Mouse (Mus musculus): Measurements from ENCODE around the gene Ncoa1. TPM values are rescaled to one million over a fixed set of nuclear protein-coding genes. Genes with fewer than 3 reads are reported as not detected.

Ncoa1 gene
- polyA plus RNA-seq, 1 experiment = 21.9 TPM

GRCm38 (mm10) chr12:4208405-4209133 is 268.4 kb downstream of the Ncoa1 start:
- peaks cover 20% of the 10 kb centered on the region for H3K36me3 ChIP-seq (ENCODE audit: control insufficient read depth, insufficient read depth, low read length, poor library complexity, severe bottlenecking)
- TF ChIP-seq EP300 (IDR thresholded peaks at IDR 0.05; ENCODE audit: insufficient read depth, low read depth, low read length) = no peak
- TF ChIP-seq CTCF (IDR thresholded peaks at IDR 0.05; ENCODE audit: low read depth, low read length) = peak; percentile 9
- no peak for TF ChIP-seq POLR2A (IDR thresholded peaks at IDR 0.05; ENCODE audit: insufficient read depth, low read length)

DNA sequence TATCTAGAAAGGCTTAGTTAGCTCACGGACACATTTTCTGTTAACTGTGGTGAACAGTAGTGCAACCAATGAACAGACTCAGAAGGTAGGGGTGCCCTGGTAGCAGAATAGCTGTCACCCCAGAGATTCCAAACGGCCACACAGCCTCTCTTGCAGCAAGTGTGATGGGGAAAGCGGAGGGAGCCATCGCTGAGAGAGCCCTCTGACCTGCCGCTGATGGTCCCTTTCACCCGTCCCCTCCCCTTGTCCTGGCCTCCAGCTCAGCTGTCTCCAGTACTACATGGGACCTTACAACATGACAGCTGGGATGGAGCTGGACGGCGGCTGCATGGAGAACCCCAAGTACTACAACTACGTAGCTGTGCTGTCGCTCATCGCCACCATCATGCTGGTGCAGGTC is 270.9 kb downstream of the Ncoa1 start:
- H3K27me3 ChIP-seq (ENCODE audit: control insufficient read depth, insufficient read depth, low read length, poor library complexity, severe bottlenecking) = no peaks in the 10 kb centered on the region
- H3K27ac ChIP-seq (ENCODE audit: insufficient read depth, low read length) = no peak overlapping the region
- H3K4me3 ChIP-seq (ENCODE audit: low read depth, low read length) = no peak overlapping the region
- peaks cover 6% of the 10 kb centered on the region; the same call in 1 of the 2 replicates for H3K9me3 ChIP-seq (replicated peaks; ENCODE audit: control insufficient read depth, insufficient read depth, low read length, poor library complexity, severe bottlenecking)
- no peak overlapping the region for H3K9ac ChIP-seq (ENCODE audit: low read depth, poor library complexity, severe bottlenecking)
- peaks cover 1% of the 10 kb centered on the region for H3K4me1 ChIP-seq (ENCODE audit: control insufficient read depth, insufficient read depth, low read length)
- H3K36me3 ChIP-seq (ENCODE audit: control insufficient read depth, insufficient read depth, low read length, poor library complexity, severe bottlenecking) = peaks cover 11% of the 10 kb centered on the region
- no peak for TF ChIP-seq POLR2A (IDR thresholded peaks at IDR 0.05; ENCODE audit: insufficient read depth, low read length)

More at GRCm38 (mm10) chr12:4208405-4209133, 268.4 kb downstream of the Ncoa1 start:
- Histone ChIP-seq H3K9ac (ENCODE audit: low read depth, poor library complexity, severe bottlenecking) (no peak overlapping the region), H3K9me3 (replicated peaks; ENCODE audit: control insufficient read depth, insufficient read depth, low read length, poor library complexity, severe bottlenecking) (peaks cover 22% of the 10 kb centered on the region), H3K4me3 (ENCODE audit: low read depth, low read length) (no peak overlapping the region), H3K4me1 (ENCODE audit: control insufficient read depth, insufficient read depth, low read length) (no peaks in the 10 kb centered on the region), H3K27me3 (ENCODE audit: control insufficient read depth, insufficient read depth, low read length, poor library complexity, severe bottlenecking) (no peaks in the 10 kb centered on the region), H3K27ac (ENCODE audit: insufficient read depth, low read length) (no peak overlapping the region)

DNA sequence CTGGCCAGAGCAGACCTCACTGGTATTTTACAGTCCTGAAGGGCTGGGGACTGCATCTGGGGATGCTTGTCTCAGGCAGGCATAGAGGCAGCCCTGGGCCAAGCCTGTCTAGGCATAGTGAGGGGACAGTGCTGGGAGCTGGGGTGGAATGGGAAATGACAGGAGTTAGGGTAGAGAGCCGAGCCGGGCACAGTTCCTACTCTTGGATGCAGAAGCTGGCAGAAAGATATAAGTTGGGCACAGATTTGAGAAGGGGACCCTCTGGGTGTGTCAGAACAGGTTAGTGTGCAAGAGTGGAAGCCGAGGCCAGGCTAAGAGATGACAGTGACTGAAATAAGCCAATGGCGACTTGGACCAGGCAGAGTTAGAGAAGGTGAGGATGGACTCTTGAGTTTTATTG is 274.8 kb downstream of the Ncoa1 start:
- Histone ChIP-seq H3K36me3 (ENCODE audit: control insufficient read depth, insufficient read depth, low read length, poor library complexity, severe bottlenecking) (no peaks in the 10 kb centered on the region), H3K27me3 (ENCODE audit: control insufficient read depth, insufficient read depth, low read length, poor library complexity, severe bottlenecking) (no peaks in the 10 kb centered on the region)
- no peak for TF ChIP-seq EP300 (IDR thresholded peaks at IDR 0.05; ENCODE audit: insufficient read depth, low read depth, low read length)
- no peak for TF ChIP-seq CTCF (IDR thresholded peaks at IDR 0.05; ENCODE audit: low read depth, low read length)
- no peak for TF ChIP-seq POLR2A (IDR thresholded peaks at IDR 0.05; ENCODE audit: insufficient read depth, low read length)

DNA sequence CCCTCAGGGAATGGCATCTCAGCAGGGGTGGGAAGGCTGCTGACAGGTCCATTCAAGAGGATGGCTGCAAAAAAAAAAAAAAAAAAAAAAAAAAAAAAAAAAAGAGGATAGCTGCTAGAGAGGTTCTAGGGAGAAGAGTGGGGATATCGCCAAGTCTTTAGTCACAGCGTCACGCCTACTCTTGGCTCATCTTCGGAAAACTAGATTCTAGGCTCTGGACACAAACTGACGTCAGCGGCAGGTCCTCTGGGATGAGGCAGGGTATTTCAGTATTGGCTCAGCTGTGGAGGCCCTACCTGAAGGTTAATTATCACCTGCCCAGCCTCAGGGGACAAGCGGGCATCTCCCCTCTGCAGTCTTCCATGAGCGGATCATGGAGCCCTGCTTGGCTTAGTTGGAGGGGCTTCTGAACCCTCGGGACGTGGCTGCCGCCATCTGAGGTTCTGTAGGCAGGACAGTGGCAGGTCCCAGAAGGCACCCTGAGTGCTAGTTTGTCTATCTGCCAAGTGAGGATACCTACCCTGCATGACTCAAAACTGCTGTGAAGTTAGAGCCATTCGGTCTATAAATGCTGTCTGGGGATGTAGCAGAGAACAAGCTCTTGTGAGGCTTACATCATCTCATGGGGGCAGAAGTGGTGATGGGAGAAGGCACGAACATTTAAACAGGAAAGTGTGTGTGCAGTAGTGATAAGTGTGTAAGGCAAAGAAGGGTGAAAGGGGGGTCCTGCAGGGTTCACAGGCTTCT is 275.4 kb downstream of the Ncoa1 start:
- no peak for TF ChIP-seq CTCF (IDR thresholded peaks at IDR 0.05; ENCODE audit: low read depth, low read length)
- no peak for TF ChIP-seq POLR2A (IDR thresholded peaks at IDR 0.05; ENCODE audit: insufficient read depth, low read length)
- no peak for TF ChIP-seq EP300 (IDR thresholded peaks at IDR 0.05; ENCODE audit: insufficient read depth, low read depth, low read length)
- Histone ChIP-seq H3K27ac (ENCODE audit: insufficient read depth, low read length) (no peak overlapping the region), H3K9me3 (replicated peaks; ENCODE audit: control insufficient read depth, insufficient read depth, low read length, poor library complexity, severe bottlenecking) (no peaks in the 10 kb centered on the region), H3K27me3 (ENCODE audit: control insufficient read depth, insufficient read depth, low read length, poor library complexity, severe bottlenecking) (no peaks in the 10 kb centered on the region), H3K9ac (ENCODE audit: low read depth, poor library complexity, severe bottlenecking) (no peak overlapping the region), H3K4me1 (ENCODE audit: control insufficient read depth, insufficient read depth, low read length) (peaks cover 2% of the 10 kb centered on the region), H3K36me3 (ENCODE audit: control insufficient read depth, insufficient read depth, low read length, poor library complexity, severe bottlenecking) (no peaks in the 10 kb centered on the region), H3K4me3 (ENCODE audit: low read depth, low read length) (no peak overlapping the region)

More for the DNA sequence above, 274.8 kb downstream of the Ncoa1 start:
- Histone ChIP-seq H3K4me1 (ENCODE audit: control insufficient read depth, insufficient read depth, low read length) (peaks cover 2% of the 10 kb centered on the region), H3K4me3 (ENCODE audit: low read depth, low read length) (no peak overlapping the region), H3K9ac (ENCODE audit: low read depth, poor library complexity, severe bottlenecking) (no peak overlapping the region), H3K27ac (ENCODE audit: insufficient read depth, low read length) (no peak overlapping the region), H3K9me3 (replicated peaks; ENCODE audit: control insufficient read depth, insufficient read depth, low read length, poor library complexity, severe bottlenecking) (no peaks in the 10 kb centered on the region)

DNA sequence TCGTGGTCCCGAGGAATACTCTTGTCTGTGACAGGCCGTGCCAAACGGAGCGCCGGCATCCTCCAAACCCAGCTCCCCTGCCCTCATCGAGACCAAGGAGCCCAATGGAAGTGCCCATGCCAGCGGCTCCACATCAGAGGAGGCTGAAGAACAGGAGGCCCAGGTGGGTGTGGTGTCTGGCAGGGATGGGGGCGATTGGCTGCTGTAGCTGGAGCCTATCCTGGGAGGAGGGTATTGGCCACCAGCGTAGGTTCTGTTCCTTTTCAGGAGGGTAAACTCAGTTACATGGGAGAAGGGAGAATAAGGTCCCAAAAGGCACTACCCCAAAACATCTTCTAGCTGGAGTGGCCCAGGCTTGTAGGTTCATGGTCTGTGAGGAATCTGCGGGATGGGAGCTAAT is 277.7 kb downstream of the Ncoa1 start:
- Histone ChIP-seq H3K36me3 (ENCODE audit: control insufficient read depth, insufficient read depth, low read length, poor library complexity, severe bottlenecking) (no peaks in the 10 kb centered on the region), H3K4me3 (ENCODE audit: low read depth, low read length) (no peak overlapping the region), H3K27ac (ENCODE audit: insufficient read depth, low read length) (no peak overlapping the region), H3K27me3 (ENCODE audit: control insufficient read depth, insufficient read depth, low read length, poor library complexity, severe bottlenecking) (no peaks in the 10 kb centered on the region), H3K9me3 (replicated peaks; ENCODE audit: control insufficient read depth, insufficient read depth, low read length, poor library complexity, severe bottlenecking) (no peaks in the 10 kb centered on the region), H3K9ac (ENCODE audit: low read depth, poor library complexity, severe bottlenecking) (no peak overlapping the region), H3K4me1 (ENCODE audit: control insufficient read depth, insufficient read depth, low read length) (peaks cover 4% of the 10 kb centered on the region)
- TF ChIP-seq CTCF (IDR thresholded peaks at IDR 0.05; ENCODE audit: low read depth, low read length) (no peak), POLR2A (IDR thresholded peaks at IDR 0.05; ENCODE audit: insufficient read depth, low read length) (no peak), EP300 (IDR thresholded peaks at IDR 0.05; ENCODE audit: insufficient read depth, low read depth, low read length) (no peak)

DNA sequence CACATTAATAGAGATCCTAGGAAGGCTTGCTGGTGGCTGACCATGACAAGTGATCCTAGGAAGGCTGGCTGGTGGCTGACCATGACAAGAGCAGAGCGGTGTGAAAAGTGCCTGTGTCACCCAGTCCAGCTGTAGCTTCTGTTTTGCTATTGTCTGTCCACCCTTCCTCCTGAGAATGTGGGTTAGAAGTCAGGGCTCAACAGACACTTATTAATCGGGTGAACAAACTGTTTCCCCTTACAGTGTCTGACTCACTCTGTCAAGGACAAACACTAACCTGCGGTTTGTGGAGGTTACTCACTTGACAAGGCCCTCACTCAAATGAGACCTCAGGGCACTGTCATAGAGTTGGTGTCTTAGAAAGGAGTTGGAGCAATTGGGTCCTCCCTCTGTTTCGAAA is 278.3 kb downstream of the Ncoa1 start:
- no peak overlapping the region for H3K9ac ChIP-seq (ENCODE audit: low read depth, poor library complexity, severe bottlenecking)
- peaks cover 4% of the 10 kb centered on the region for H3K4me1 ChIP-seq (ENCODE audit: control insufficient read depth, insufficient read depth, low read length)
- no peaks in the 10 kb centered on the region for H3K36me3 ChIP-seq (ENCODE audit: control insufficient read depth, insufficient read depth, low read length, poor library complexity, severe bottlenecking)
- H3K27ac ChIP-seq (ENCODE audit: insufficient read depth, low read length) = no peak overlapping the region
- H3K27me3 ChIP-seq (ENCODE audit: control insufficient read depth, insufficient read depth, low read length, poor library complexity, severe bottlenecking) = no peaks in the 10 kb centered on the region
- no peaks in the 10 kb centered on the region for H3K9me3 ChIP-seq (replicated peaks; ENCODE audit: control insufficient read depth, insufficient read depth, low read length, poor library complexity, severe bottlenecking)
- TF ChIP-seq POLR2A (IDR thresholded peaks at IDR 0.05; ENCODE audit: insufficient read depth, low read length) = no peak
- no peak for TF ChIP-seq CTCF (IDR thresholded peaks at IDR 0.05; ENCODE audit: low read depth, low read length)
- no peak for TF ChIP-seq EP300 (IDR thresholded peaks at IDR 0.05; ENCODE audit: insufficient read depth, low read depth, low read length)
- H3K4me3 ChIP-seq (ENCODE audit: low read depth, low read length) = no peak overlapping the region

Other genes with a start within 250 kb of the Ncoa1 start
- 6.9 and 7.2 TPM in 2 replicates for gene Ptrhd1, start 243.2 kb downstream of the Ncoa1 start, polyA plus RNA-seq (2011; ENCODE audit: insufficient read depth, insufficient read length, low read depth, missing spikeins)
- 24.4 and 27.0 TPM in 2 replicates for gene Cenpo, start 242.9 kb downstream of the Ncoa1 start, polyA plus RNA-seq (2011; ENCODE audit: insufficient read depth, insufficient read length, low read depth, missing spikeins)
- gene Itsn2, start 115.5 kb upstream of the Ncoa1 start, polyA plus RNA-seq (2011; ENCODE audit: insufficient read depth, insufficient read length, low read depth, missing spikeins) = 35.3 and 40.8 TPM in 2 replicates
- not detected in 2 replicates for gene Gm3625, start 115.7 kb upstream of the Ncoa1 start, polyA plus RNA-seq (2011; ENCODE audit: insufficient read depth, insufficient read length, low read depth, missing spikeins)